Comparison of ENCODE assay signal across 21 mouse cellular contexts in the genomic region with DNA sequence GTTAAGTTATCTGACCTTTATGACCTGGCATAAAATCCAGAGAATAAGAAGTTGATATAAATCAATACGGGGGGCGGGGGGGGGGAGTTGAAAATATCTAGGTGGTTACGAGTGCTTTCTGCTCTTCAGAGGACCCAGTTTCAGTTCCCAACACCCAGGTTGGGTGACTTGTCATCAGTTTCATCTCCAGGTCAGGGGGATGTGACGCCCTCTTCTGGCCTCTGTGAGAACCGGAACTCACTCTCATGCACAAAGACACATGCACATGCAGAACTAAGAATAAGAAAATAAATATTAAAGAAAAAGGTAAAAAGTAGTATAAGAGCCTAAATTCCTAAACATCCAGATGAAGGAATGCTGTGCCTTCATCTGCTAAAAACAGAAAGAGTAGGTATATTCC.
DNase-seq lines count a peak whose midpoint lies in the region; ATAC-seq and TF ChIP-seq lines count a peak whose summit lies in the region.
"Had no signal": no experiment of that assay in that cellular context is flagged by ENCODE, and none has a peak within 500 bp of the region (broad histone marks: within the 10 kb centered on the region; RNA-seq: fewer than 3 reads in every experiment).

No protein-coding gene starts in this region.

- no peaks in the 10 kb centered on the region for H3K36me3 ChIP-seq in midbrain, embryonic 11.5 days (ENCODE audit: control insufficient read depth, insufficient read depth, low read length)
- H3K36me3 ChIP-seq: embryonic facial prominence, embryonic 15.5 days; heart, embryonic 12.5 days; hindbrain, embryonic 13.5 days; lung, embryonic 15.5 days; midbrain, embryonic 15.5 days had no signal

- no peak for ATAC-seq in midbrain, embryonic 11.5 days (ENCODE audit: low FRiP score)
- no peak for ATAC-seq in cerebellum, adult (ENCODE audit: insufficient number of reproducible peaks, low FRiP score, low TSS enrichment)
- ATAC-seq: forebrain, embryonic 16.5 days; inflammation-experienced regulatory T-cells, adult 6 months; midbrain, embryonic 15.5 days had no signal

- TF ChIP-seq CTCF in layer of hippocampus, adult 2 months (conservative IDR thresholded peaks at IDR 0.05), result 0 out of 2 replicates have a peak, but pooled peaks have one; percentile 17
- TF ChIP-seq CTCF in bone marrow macrophage, adult 2 months (IDR thresholded peaks at IDR 0.05; ENCODE audit: low read depth, low read length), result no peak

- H3K27ac ChIP-seq in layer of hippocampus, adult 2 months, result no peak overlapping the region
- H3K27ac ChIP-seq in bone marrow macrophage, adult 2 months (ENCODE audit: insufficient read depth, low read depth, low read length), result peak overlapping the region; percentile 42
- no peak overlapping the region for H3K27ac ChIP-seq in midbrain, embryonic 11.5 days (ENCODE audit: low read depth, low read length)
- H3K27ac ChIP-seq: embryonic facial prominence, embryonic 15.5 days; hindbrain, embryonic 13.5 days; lung, embryonic 15.5 days; midbrain, embryonic 15.5 days had no signal

- no peak overlapping the region for H3K9ac ChIP-seq in midbrain, embryonic 11.5 days (ENCODE audit: low read length)
- H3K9ac ChIP-seq: embryonic facial prominence, embryonic 15.5 days; heart, embryonic 12.5 days; hindbrain, embryonic 13.5 days; lung, embryonic 15.5 days; midbrain, embryonic 15.5 days had no signal

- H3K27me3 ChIP-seq in midbrain, embryonic 11.5 days (ENCODE audit: control insufficient read depth, insufficient read depth, low read length), result no peaks in the 10 kb centered on the region
- H3K27me3 ChIP-seq: embryonic facial prominence, embryonic 15.5 days; heart, embryonic 12.5 days; hindbrain, embryonic 13.5 days; lung, embryonic 15.5 days; midbrain, embryonic 15.5 days had no signal

- no peak overlapping the region for H3K4me3 ChIP-seq in layer of hippocampus, adult 2 months
- no peak overlapping the region for H3K4me3 ChIP-seq in bone marrow macrophage, adult 2 months (ENCODE audit: insufficient read depth, low read length)
- H3K4me3 ChIP-seq in midbrain, embryonic 11.5 days (ENCODE audit: low read depth, low read length), result no peak overlapping the region
- H3K4me3 ChIP-seq: embryonic facial prominence, embryonic 15.5 days; heart, embryonic 12.5 days; hindbrain, embryonic 13.5 days; lung, embryonic 15.5 days; midbrain, embryonic 15.5 days; myocyte had no signal

- H3K4me2 ChIP-seq in midbrain, embryonic 11.5 days, result no peak overlapping the region
- H3K4me2 ChIP-seq: embryonic facial prominence, embryonic 15.5 days; heart, embryonic 12.5 days; hindbrain, embryonic 13.5 days; lung, embryonic 15.5 days; midbrain, embryonic 15.5 days had no signal

- H3K9me3 ChIP-seq in midbrain, embryonic 11.5 days (ENCODE audit: control insufficient read depth, low read length), result no peaks in the 10 kb centered on the region
- H3K9me3 ChIP-seq: embryonic facial prominence, embryonic 15.5 days; heart, embryonic 12.5 days; hindbrain, embryonic 13.5 days; lung, embryonic 15.5 days; midbrain, embryonic 15.5 days had no signal

- DNase-seq in layer of hippocampus, adult 2 months (ENCODE audit: low spot score in 2 of 2), result no peak
- DNase-seq in layer of hippocampus, postnatal 14 days (ENCODE audit: low spot score in 2 of 2), result no peak
- peak; percentile 34 to 37 for DNase-seq in B cell, adult 2 months
- DNase-seq in ES-CJ7 (ENCODE audit: low read depth, low spot score), result peak; percentile 31
- DNase-seq in midbrain, embryonic 11.5 days (ENCODE audit: low spot score, missing footprints), result no peak
- no peak for DNase-seq in kidney, postnatal 10 days
- DNase-seq: adrenal gland, postnatal 14 days; cerebellum, adult 18-20 months; heart, postnatal 14 days; right cerebral cortex, postnatal 14 days; thymus, postnatal 25 days had no signal

- WGBS in midbrain, embryonic 11.5 days, result 95% methylated on average over 5 of the region's 5 CpGs

- H3K4me1 ChIP-seq in bone marrow macrophage, adult 2 months (ENCODE audit: control insufficient read depth, insufficient read depth, low read length), result peaks cover 19% of the 10 kb centered on the region
- no peaks in the 10 kb centered on the region for H3K4me1 ChIP-seq in midbrain, embryonic 11.5 days (ENCODE audit: control insufficient read depth, insufficient read depth, low read length)
- H3K4me1 ChIP-seq: hindbrain, embryonic 13.5 days; midbrain, embryonic 15.5 days had no signal

- TF ChIP-seq POLR2A in bone marrow macrophage, adult 2 months (IDR thresholded peaks at IDR 0.05; ENCODE audit: borderline replicate concordance, low read depth, low read length), result no peak

Comparison
In these comparisons a context has a peak if more than half of its experiments do, and no peak if none do; other contexts are left out.
1. DNase-seq: peak in B cell, adult 2 months (2 of 2) and ES-CJ7 (single experiment); none in layer of hippocampus, adult 2 months (0 of 2), layer of hippocampus, postnatal 14 days (0 of 2), midbrain, embryonic 11.5 days (single experiment) and kidney, postnatal 10 days (single experiment).